Mouse (Mus musculus): ENCODE data around the gene Clec12b.

- no peak for TF ChIP-seq CTCF (IDR thresholded peaks at IDR 0.05; ENCODE audit: control insufficient read depth, insufficient read depth, insufficient replicate concordance, low read depth, low read length)
- no peak for TF ChIP-seq POLR2A (IDR thresholded peaks at IDR 0.05; ENCODE audit: control insufficient read depth, low read depth, low read length)
These were observed 22.9 kb upstream of the Clec12b start, which contains the start of gene Clec9a for GRCm38 (mm10) chr6:129408562-129408961.

Data from testis, adult 2 months (tissue).